Mouse (Mus musculus) neural tube, embryonic 13.5 days (tissue): ENCODE results near the gene Sgcd. TPM values are rescaled to one million over a fixed set of nuclear protein-coding genes. Genes with fewer than 3 reads are reported as not detected.

Source experiments
- ATAC-seq: fragments of 200-750 bp; cut with Nextera tagmentation; 2 replicates; pipeline ENCODE4 v1.8.0; 2017; ENCODE audit warnings: low read depth, mild to moderate bottlenecking, moderate TSS enrichment, moderate library complexity
- H3K27ac ChIP-seq: fragments of 300-500 bp; sonication (generic); replicated peaks from 2 replicates; pipeline ENCODE4 v1.5.1; 2015; ENCODE audit warnings: moderate library complexity, mild to moderate bottlenecking, inconsistent platforms
- H3K27me3 ChIP-seq: fragments of 300-500 bp; sonication (generic); 2 replicates; pipeline ENCODE4 v1.6.1; 2015; ENCODE audit warnings: mild to moderate bottlenecking, inconsistent platforms
- H3K36me3 ChIP-seq: fragments of 300-500 bp; sonication (generic); 2 replicates; pipeline ENCODE4 v1.6.1; 2015; ENCODE audit warnings: mild to moderate bottlenecking, inconsistent platforms
- H3K4me1 ChIP-seq: fragments of 300-500 bp; sonication (generic); replicated peaks from 2 replicates; pipeline ENCODE4 v1.6.1; 2015; ENCODE audit warnings: inconsistent platforms
- H3K4me2 ChIP-seq: fragments of 300-500 bp; sonication (generic); 2 replicates; pipeline ENCODE4 v1.6.1; 2015; ENCODE audit warnings: inconsistent platforms, mild to moderate bottlenecking, moderate library complexity
- H3K4me3 ChIP-seq: fragments of 300-500 bp; sonication (generic); 2 replicates; pipeline ENCODE4 v1.5.1; 2015; ENCODE audit warnings: mild to moderate bottlenecking, inconsistent platforms
- H3K9ac ChIP-seq: fragments of 300-500 bp; sonication (generic); 2 replicates; pipeline ENCODE4 v1.6.1; 2015; ENCODE audit warnings: moderate library complexity, mild to moderate bottlenecking, inconsistent platforms
- H3K9me3 ChIP-seq: fragments of 300-500 bp; sonication (generic); 2 replicates; pipeline ENCODE4 v1.6.1; 2016; ENCODE audit warnings: inconsistent platforms
- WGBS: fragments of 180-500 bp; shearing (Covaris S2); methylation state at CpG from one replicate; pipeline ENCODE4 v1.1.7; 2015; 5-methylcytosine and 5-hydroxymethylcytosine counted together
- polyA plus RNA-seq: library from polyadenylated mRNA; unstranded; fragments of >200 nt; fragmentation: Nextera tagmentation; extraction: Ambion mirVana; gene quantifications from 2 replicates; pipeline ENCODE4 v1.2.1, GENCODE M21; 2015

The Sgcd gene
- 2.9 and 3.0 TPM in 2 replicates for polyA plus RNA-seq

- Histone ChIP-seq H3K9ac (peak within 1 kb of the TSS; percentile 85), H3K27ac (peak within 1 kb of the TSS; percentile 78), H3K9me3 (no peaks in the 10 kb centered on the region), H3K4me3 (peak within 1 kb of the TSS; percentile 73), H3K36me3 (no peaks in the 10 kb centered on the region), H3K27me3 (peaks cover 36% of the 10 kb centered on the region), H3K4me2 (peak within 1 kb of the TSS; percentile 82), H3K4me1 (peaks cover 15% of the 10 kb centered on the region)
- ATAC-seq: peak; percentile 93
- WGBS: under 1% methylated on average over 62 of the region's 67 CpGs
Observed at GRCm38 (mm10) chr11:47988697-47989533, at the start of gene Sgcd. Gene Sgcd, minus strand, starts transcription at chr11:47988969.

GRCm38 (mm10) chr11:48038051-48038450, 49.3 kb upstream of the Sgcd start:
- no peak for ATAC-seq
- Histone ChIP-seq H3K4me3 (no peak overlapping the region), H3K9me3 (no peaks in the 10 kb centered on the region), H3K9ac (no peak overlapping the region), H3K27me3 (no peaks in the 10 kb centered on the region), H3K4me2 (no peak overlapping the region), H3K36me3 (no peaks in the 10 kb centered on the region), H3K4me1 (peaks cover 11% of the 10 kb centered on the region), H3K27ac (no peak overlapping the region)
- 33% methylated on average over 4 of the region's 4 CpGs for WGBS

DNA sequence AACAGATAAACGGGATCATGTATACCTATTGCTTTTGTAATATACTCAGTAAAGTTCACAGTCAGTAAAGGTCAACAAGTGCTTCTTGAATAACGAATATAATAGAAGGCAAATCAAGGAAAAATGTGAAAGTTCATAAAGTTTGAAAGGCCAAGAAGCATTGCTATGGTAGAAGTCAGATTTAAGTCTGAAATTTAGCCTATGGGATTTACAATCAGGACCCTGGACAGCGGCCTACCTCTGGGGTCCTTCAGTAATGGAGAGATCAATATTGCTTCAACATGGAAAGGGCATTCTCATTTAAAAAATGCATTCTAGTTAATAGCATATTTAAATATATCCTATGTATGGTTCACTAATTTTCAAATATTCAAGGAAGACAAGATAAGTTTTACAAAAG, 24.1 kb upstream of the Sgcd start:
- Histone ChIP-seq H3K4me1 (no peaks in the 10 kb centered on the region), H3K4me2 (no peak overlapping the region), H3K4me3 (no peak overlapping the region), H3K27ac (no peak overlapping the region), H3K36me3 (no peaks in the 10 kb centered on the region), H3K9ac (no peak overlapping the region), H3K9me3 (peaks cover 4% of the 10 kb centered on the region), H3K27me3 (no peaks in the 10 kb centered on the region)
- WGBS: 53% methylated on average over 3 of the region's 3 CpGs
- no peak for ATAC-seq

- peaks cover 15% of the 10 kb centered on the region for H3K4me1 ChIP-seq
- under 1% methylated on average over 31 of the region's 31 CpGs for WGBS
Observed at GRCm38 (mm10) chr11:47988333-47988696, 454 bp downstream of the Sgcd start.

DNA sequence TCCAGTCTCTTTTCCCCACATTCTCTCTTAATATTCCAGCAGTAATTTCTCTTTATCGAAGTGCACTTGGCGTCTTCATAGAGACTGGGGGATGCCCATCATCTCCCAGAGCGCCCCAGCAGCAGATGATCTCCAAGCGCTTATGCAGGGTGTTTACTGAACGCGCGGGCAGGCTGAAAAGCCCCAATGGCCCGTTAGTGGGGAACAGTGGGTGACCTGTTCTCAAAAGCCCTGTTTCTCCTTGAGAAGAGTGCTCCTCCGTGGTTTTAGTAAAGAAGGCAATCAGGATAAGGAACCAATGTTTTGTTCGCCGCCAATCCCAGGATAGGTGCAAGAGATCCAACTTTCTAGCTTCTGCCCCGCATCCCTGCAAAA, 889 bp downstream of the Sgcd start:
- Histone ChIP-seq H3K4me1 (peaks cover 15% of the 10 kb centered on the region), H3K27ac (0 out of 2 replicates have a peak overlapping the region, but pooled peaks have one; percentile 78), H3K36me3 (no peaks in the 10 kb centered on the region), H3K4me2 (peak overlapping the region; percentile 82), H3K4me3 (peak overlapping the region; percentile 73), H3K9me3 (no peaks in the 10 kb centered on the region), H3K9ac (peak overlapping the region; percentile 85), H3K27me3 (peaks cover 36% of the 10 kb centered on the region)
- ATAC-seq: no peak
- WGBS: 13% methylated on average over 12 of the region's 12 CpGs

More at GRCm38 (mm10) chr11:47988333-47988696, 454 bp downstream of the Sgcd start:
- peak overlapping the region; percentile 78 for H3K27ac ChIP-seq
- peak; percentile 85 for ATAC-seq
- peaks cover 36% of the 10 kb centered on the region for H3K27me3 ChIP-seq
- peak overlapping the region; percentile 82 for H3K4me2 ChIP-seq
- no peaks in the 10 kb centered on the region for H3K9me3 ChIP-seq
- H3K9ac ChIP-seq: peak overlapping the region; percentile 85
- peak overlapping the region; percentile 73 for H3K4me3 ChIP-seq
- H3K36me3 ChIP-seq: no peaks in the 10 kb centered on the region

- Histone ChIP-seq H3K9me3 (no peaks in the 10 kb centered on the region), H3K4me1 (peaks cover 15% of the 10 kb centered on the region), H3K27me3 (peaks cover 36% of the 10 kb centered on the region), H3K4me2 (peak overlapping the region; percentile 82), H3K36me3 (no peaks in the 10 kb centered on the region), H3K4me3 (peak overlapping the region; percentile 73), H3K9ac (peak overlapping the region; percentile 85), H3K27ac (no peak overlapping the region)
- WGBS: 61% methylated on average over 8 of the region's 8 CpGs
- ATAC-seq: no peak
Observed at GRCm38 (mm10) chr11:47987251-47987892, 1.4 kb downstream of the Sgcd start.

GRCm38 (mm10) chr11:47982152-47982551, 6.6 kb downstream of the Sgcd start:
- Histone ChIP-seq H3K4me1 (peaks cover 2% of the 10 kb centered on the region), H3K4me3 (no peak overlapping the region), H3K4me2 (no peak overlapping the region), H3K9ac (no peak overlapping the region), H3K9me3 (no peaks in the 10 kb centered on the region), H3K27me3 (peaks cover 16% of the 10 kb centered on the region), H3K36me3 (no peaks in the 10 kb centered on the region), H3K27ac (no peak overlapping the region)
- WGBS: 62% methylated on average over 1 of the region's 1 CpGs
- no peak for ATAC-seq

- H3K4me3 ChIP-seq: no peak overlapping the region
- no peaks in the 10 kb centered on the region for H3K9me3 ChIP-seq
- ATAC-seq: no peak
- H3K9ac ChIP-seq: no peak overlapping the region
- no peaks in the 10 kb centered on the region for H3K36me3 ChIP-seq
- no peak overlapping the region for H3K27ac ChIP-seq
- 71% methylated on average over 2 of the region's 2 CpGs for WGBS
- no peaks in the 10 kb centered on the region for H3K4me1 ChIP-seq
- no peak overlapping the region for H3K4me2 ChIP-seq
- 0 out of 2 replicates have a peak, but pooled peaks cover 6% of the 10 kb centered on the region for H3K27me3 ChIP-seq
Observed at GRCm38 (mm10) chr11:47981108-47981507, 7.7 kb downstream of the Sgcd start.

DNA sequence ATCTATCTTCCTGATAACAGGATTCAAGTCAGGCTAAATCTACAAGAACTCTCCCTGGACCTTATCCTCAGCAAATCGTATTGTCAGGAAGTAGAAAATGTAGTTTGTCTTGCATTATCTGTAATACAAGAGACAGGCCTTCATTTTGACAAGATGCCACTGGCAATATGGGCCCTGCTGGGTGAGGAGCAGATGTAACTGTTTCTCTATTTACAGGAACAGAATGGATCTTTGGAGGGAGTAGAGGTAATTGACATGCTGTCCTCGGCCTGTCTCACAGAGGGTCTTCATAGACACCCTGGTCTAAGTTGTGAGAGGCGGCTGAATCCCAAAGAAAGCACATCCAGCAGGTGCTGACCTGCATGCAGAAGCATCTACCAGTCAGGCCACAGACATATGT, 35.5 kb downstream of the Sgcd start:
- Histone ChIP-seq H3K4me1 (no peaks in the 10 kb centered on the region), H3K36me3 (no peaks in the 10 kb centered on the region), H3K9me3 (no peaks in the 10 kb centered on the region), H3K4me2 (no peak overlapping the region), H3K27ac (no peak overlapping the region), H3K9ac (no peak overlapping the region), H3K27me3 (no peaks in the 10 kb centered on the region), H3K4me3 (no peak overlapping the region)
- 78% methylated on average over 3 of the region's 3 CpGs for whole genome bisulfite sequencing
- no peak for ATAC-seq

- ATAC-seq: no peak
- 88% methylated on average over 4 of the region's 4 CpGs for WGBS
Observed at GRCm38 (mm10) chr11:47952366-47952765, 36.4 kb downstream of the Sgcd start.

DNA sequence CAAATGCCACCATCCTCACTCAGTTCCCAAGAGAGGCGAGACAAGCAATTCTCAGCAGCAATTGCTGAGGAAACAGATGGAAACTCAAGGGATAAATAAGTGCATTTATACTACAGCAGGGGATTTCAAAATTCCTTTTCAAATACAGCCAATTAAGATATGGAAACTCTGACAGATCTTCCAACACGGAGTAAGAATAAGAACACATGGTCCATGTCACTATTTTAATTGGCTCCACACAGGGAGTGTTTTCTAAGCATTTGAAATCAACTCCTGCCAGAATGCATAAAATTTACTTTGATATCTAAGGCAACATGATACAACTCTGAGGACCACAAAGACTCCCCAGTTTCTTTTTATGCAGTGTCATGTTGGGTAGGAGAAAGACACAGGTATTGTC, 49.0 kb downstream of the Sgcd start:
- Histone ChIP-seq H3K36me3 (no peaks in the 10 kb centered on the region), H3K4me2 (no peak overlapping the region), H3K4me3 (no peak overlapping the region), H3K9me3 (no peaks in the 10 kb centered on the region), H3K4me1 (no peaks in the 10 kb centered on the region), H3K27ac (no peak overlapping the region), H3K27me3 (no peaks in the 10 kb centered on the region), H3K9ac (no peak overlapping the region)
- WGBS: 84% methylated on average over 2 of the region's 2 CpGs
- no peak for ATAC-seq

More at GRCm38 (mm10) chr11:47952366-47952765, 36.4 kb downstream of the Sgcd start:
- no peaks in the 10 kb centered on the region for H3K36me3 ChIP-seq
- H3K4me2 ChIP-seq: no peak overlapping the region
- H3K27ac ChIP-seq: no peak overlapping the region
- no peaks in the 10 kb centered on the region for H3K4me1 ChIP-seq
- H3K4me3 ChIP-seq: no peak overlapping the region
- no peak overlapping the region for H3K9ac ChIP-seq
- H3K27me3 ChIP-seq: no peaks in the 10 kb centered on the region
- H3K9me3 ChIP-seq: no peaks in the 10 kb centered on the region

GRCm38 (mm10) chr11:47917616-47918015, 71.2 kb downstream of the Sgcd start:
- Histone ChIP-seq H3K4me1 (no peaks in the 10 kb centered on the region), H3K4me3 (no peak overlapping the region), H3K9me3 (no peaks in the 10 kb centered on the region), H3K36me3 (no peaks in the 10 kb centered on the region), H3K27ac (no peak overlapping the region), H3K9ac (no peak overlapping the region), H3K4me2 (no peak overlapping the region), H3K27me3 (no peaks in the 10 kb centered on the region)
- no peak for ATAC-seq
- WGBS: 84% methylated on average over 2 of the region's 2 CpGs
